Mouse (Mus musculus) spleen, adult 2 months (tissue): ENCODE data around the gene Olfr272.

Experiments used
- CTCF ChIP-seq: fragments of 200-500 bp; IDR thresholded peaks from 2 replicates; pipeline ENCODE4 v1.5.1; 2011; ENCODE audit warnings: mild to moderate bottlenecking, inconsistent platforms; ENCODE audit not compliant: insufficient read depth, insufficient read length, insufficient replicate concordance; ENCODE audit errors: extremely low read depth
- POLR2A ChIP-seq: fragments of 200-500 bp; IDR thresholded peaks from 2 replicates; pipeline ENCODE4 v1.6.1; 2011; ENCODE audit warnings: low read depth, low read length, inconsistent platforms

DNA sequence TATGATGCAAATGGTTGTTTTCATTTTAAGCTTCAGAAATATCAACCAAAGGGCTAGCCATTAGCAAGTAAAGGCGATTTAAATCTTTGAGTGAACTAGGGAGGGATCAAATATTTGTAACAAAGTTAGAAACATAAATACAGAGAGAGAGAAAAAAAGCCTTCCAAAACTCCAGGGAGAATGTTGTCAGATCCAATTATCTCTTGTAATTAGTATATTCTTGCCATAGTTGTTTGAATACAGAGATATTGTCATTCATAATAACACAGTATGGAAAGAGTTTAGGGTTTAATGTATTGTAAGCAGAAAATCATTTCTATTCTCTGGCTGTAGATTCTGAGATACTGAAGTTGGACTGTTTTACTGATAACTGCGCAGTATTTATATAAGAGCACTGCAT lies at the start of gene Olfr272:
- TF ChIP-seq CTCF (no peak), POLR2A (no peak)
